Mouse (Mus musculus): ENCODE measurements around the gene Rhebl1. TPM values are rescaled to one million over a fixed set of nuclear protein-coding genes. Genes with fewer than 3 reads are reported as not detected.
"Not testable (repeated sequence)": the region's sequence is repeated elsewhere in the genome, so short reads cannot be mapped to it uniquely, and the experiment has no call there.

The Rhebl1 gene
- polyA plus RNA-seq, 1 experiment from 2014 or later = 9.5 TPM

DNA sequence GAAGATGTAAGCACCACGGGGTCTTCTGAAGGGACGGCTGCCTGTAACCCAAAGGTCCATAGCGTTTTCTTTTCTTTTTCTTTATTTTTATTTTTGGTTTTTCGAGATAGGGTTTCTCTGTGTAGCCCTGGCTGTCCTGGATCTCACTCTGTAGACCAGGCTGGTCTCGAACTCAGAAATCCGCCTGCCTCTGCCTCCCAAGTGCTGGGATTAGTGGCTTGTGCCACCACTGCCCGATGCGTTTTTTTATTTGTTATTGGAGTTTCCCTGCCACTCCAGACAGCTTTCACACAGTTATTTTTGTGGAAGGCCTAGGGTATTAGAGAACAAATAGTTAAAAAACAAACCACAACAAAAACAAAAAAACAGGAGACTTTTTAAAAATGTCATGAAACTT, 24.2 kb upstream of the Rhebl1 start:
- not testable (repeated sequence) for H3K36me3 ChIP-seq (ENCODE audit: control insufficient read depth, insufficient read depth, low read length); H3K27me3 ChIP-seq (replicated peaks; ENCODE audit: control insufficient read depth, insufficient read depth, low read length); DNase-seq (ENCODE audit: low spot score); ATAC-seq (replicated peaks; ENCODE audit: low FRiP score, low TSS enrichment, low read depth); H3K9me3 ChIP-seq (ENCODE audit: control insufficient read depth, low read length)
- Histone ChIP-seq H3K27ac (ENCODE audit: low read depth) (peak overlapping the region; percentile 95; the same call in 1 of the 2 replicates), H3K9ac (ENCODE audit: low read length) (peak overlapping the region; percentile 78), H3K4me2 (ENCODE audit: low read length) (peak overlapping the region; percentile 86), H3K4me1 (replicated peaks; ENCODE audit: control insufficient read depth, insufficient read depth, low read length) (peaks cover 14% of the 10 kb centered on the region), H3K4me3 (ENCODE audit: low read depth, low read length) (peak overlapping the region; percentile 87)
- 27% methylated on average over 8 of the region's 8 CpGs for WGBS

DNA sequence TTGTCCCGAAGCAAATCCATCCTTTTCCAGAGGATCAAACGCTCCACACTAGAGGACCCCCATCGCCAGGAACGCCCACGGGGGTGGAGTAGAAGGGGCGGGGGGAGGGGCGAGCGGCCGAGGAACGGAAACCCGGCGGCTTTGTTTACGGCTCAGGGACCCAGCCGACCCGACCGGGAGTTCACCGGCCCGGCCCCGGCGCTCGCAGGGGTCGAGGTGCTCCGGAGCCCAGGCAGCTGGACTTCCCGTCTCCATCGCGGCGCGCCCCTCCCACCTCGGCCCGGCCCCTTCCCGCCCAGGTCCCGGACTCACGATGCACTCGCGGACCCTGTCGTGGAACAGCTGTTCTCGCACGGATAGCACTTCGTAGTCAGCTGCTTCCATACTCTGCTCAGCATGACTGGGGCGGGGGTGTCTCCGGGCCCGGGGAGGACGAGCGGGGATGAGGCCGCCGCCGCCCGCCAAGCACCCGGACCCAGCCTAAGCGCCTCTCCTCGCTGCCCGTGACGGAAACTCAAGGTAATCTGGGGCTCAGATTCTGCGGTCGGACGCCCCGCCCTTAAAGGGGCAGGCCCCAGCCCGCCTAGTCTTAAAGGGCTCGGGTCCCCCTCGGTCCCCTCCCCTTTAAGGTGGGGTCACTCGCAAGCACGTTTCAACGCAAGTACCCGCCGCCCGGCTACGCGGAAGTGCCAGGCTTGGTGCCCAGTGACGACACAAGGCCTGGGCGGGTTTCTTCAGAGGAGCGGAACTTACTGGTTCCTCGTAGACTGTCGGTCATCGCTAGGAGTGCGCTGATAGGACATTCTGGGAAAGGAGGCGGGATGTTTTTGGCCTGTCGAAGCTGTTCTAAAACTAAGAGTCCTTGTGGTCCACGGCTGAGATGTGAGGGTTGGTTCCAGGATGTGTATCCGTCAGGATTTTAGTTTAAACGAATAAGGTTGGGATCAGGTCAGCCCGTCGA, 23.5 kb upstream of the Rhebl1 start, which contains the start of gene Lmbr1l:
Gene Lmbr1l (minus strand): TSS at position 694 of the 961 bp plus-strand sequence.
- no peaks in the 10 kb centered on the region for H3K27me3 ChIP-seq (replicated peaks; ENCODE audit: control insufficient read depth, insufficient read depth, low read length)
- H3K9me3 ChIP-seq (ENCODE audit: control insufficient read depth, low read length) = no peaks in the 10 kb centered on the region
- peak; percentile 98 for ATAC-seq (replicated peaks; ENCODE audit: low FRiP score, low TSS enrichment, low read depth)
- peaks cover 14% of the 10 kb centered on the region for H3K4me1 ChIP-seq (replicated peaks; ENCODE audit: control insufficient read depth, insufficient read depth, low read length)
- peak within 1 kb of the TSS; percentile 95 for H3K27ac ChIP-seq (ENCODE audit: low read depth)
- DNase-seq (ENCODE audit: low spot score) = peak; percentile 98
- H3K9ac ChIP-seq (ENCODE audit: low read length) = peak within 1 kb of the TSS; percentile 78
- under 1% methylated on average over 76 of the region's 82 CpGs for WGBS
- peak within 1 kb of the TSS; percentile 87 for H3K4me3 ChIP-seq (ENCODE audit: low read depth, low read length)
- peak within 1 kb of the TSS; percentile 86 for H3K4me2 ChIP-seq (ENCODE audit: low read length)
- peaks cover 9% of the 10 kb centered on the region for H3K36me3 ChIP-seq (ENCODE audit: control insufficient read depth, insufficient read depth, low read length)

DNA sequence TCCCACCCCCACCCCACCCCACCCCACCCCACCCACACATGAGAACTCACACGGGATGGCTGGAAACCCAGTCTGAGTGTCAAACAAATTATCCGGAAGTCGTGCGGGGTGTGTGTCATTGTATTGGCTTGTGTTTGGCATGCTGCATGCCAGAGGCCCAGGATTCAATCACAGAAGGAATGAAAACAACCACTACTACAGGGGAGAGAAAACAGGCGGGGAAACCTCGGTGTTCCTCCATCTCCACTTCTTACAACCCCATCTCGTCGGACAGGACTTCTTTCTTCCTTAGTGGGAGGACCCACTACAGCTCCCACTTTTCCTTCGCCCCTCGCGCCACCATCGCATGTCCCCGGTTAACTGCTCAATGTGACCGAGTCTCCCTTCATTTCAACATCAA, 22.8 kb upstream of the Rhebl1 start:
- Histone ChIP-seq H3K4me2 (ENCODE audit: low read length) (peak overlapping the region; percentile 86), H3K36me3 (ENCODE audit: control insufficient read depth, insufficient read depth, low read length) (peaks cover 16% of the 10 kb centered on the region), H3K27me3 (replicated peaks; ENCODE audit: control insufficient read depth, insufficient read depth, low read length) (no peaks in the 10 kb centered on the region), H3K4me1 (replicated peaks; ENCODE audit: control insufficient read depth, insufficient read depth, low read length) (peaks cover 14% of the 10 kb centered on the region), H3K4me3 (ENCODE audit: low read depth, low read length) (peak overlapping the region; percentile 87), H3K27ac (ENCODE audit: low read depth) (peak overlapping the region; percentile 95), H3K9ac (ENCODE audit: low read length) (peak overlapping the region; percentile 78), H3K9me3 (ENCODE audit: control insufficient read depth, low read length) (no peaks in the 10 kb centered on the region)
- ATAC-seq (replicated peaks; ENCODE audit: low FRiP score, low TSS enrichment, low read depth) = no peak
- WGBS = 0% methylated on average over 14 of the region's 14 CpGs
- DNase-seq (ENCODE audit: low spot score) = no peak

- no peaks in the 10 kb centered on the region for H3K27me3 ChIP-seq (replicated peaks; ENCODE audit: control insufficient read depth, insufficient read depth, low read length)
- 87% methylated on average over 4 of the region's 4 CpGs for WGBS
- no peak overlapping the region for H3K4me2 ChIP-seq (ENCODE audit: low read length)
- H3K36me3 ChIP-seq (ENCODE audit: control insufficient read depth, insufficient read depth, low read length) = peaks cover 27% of the 10 kb centered on the region
- H3K4me3 ChIP-seq (ENCODE audit: low read depth, low read length) = no peak overlapping the region
- no peak for ATAC-seq (replicated peaks; ENCODE audit: low FRiP score, low TSS enrichment, low read depth)
- peaks cover 14% of the 10 kb centered on the region for H3K4me1 ChIP-seq (replicated peaks; ENCODE audit: control insufficient read depth, insufficient read depth, low read length)
- H3K9ac ChIP-seq (ENCODE audit: low read length) = no peak overlapping the region; the same call in 1 of the 2 replicates
- no peak for DNase-seq (ENCODE audit: low spot score)
- no peak overlapping the region for H3K27ac ChIP-seq (ENCODE audit: low read depth)
- H3K9me3 ChIP-seq (ENCODE audit: control insufficient read depth, low read length) = no peaks in the 10 kb centered on the region
Observed at GRCm38 (mm10) chr15:98916016-98916415, 21.7 kb upstream of the Rhebl1 start.

DNA sequence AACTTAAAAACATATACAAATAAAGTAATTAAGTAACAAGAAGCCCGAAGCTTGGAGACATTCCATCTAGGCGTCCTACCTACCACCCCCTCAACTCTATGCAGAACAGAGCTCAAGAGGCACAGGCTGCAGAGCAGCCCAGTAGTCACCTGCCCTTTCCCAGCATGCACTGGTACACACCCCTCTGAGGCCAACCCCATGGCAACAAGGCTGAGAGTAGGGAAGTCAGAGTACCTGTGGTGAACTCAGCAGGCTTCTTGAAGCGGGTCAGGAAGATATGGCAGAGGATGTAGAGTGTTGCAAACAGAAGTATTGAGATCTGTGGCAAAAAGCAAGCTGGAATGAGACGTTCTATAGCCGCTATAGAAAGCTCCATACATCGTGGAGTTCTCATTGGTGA, 20.6 kb upstream of the Rhebl1 start:
- Histone ChIP-seq H3K9ac (ENCODE audit: low read length) (no peak overlapping the region), H3K4me3 (ENCODE audit: low read depth, low read length) (no peak overlapping the region), H3K27me3 (replicated peaks; ENCODE audit: control insufficient read depth, insufficient read depth, low read length) (no peaks in the 10 kb centered on the region), H3K9me3 (ENCODE audit: control insufficient read depth, low read length) (no peaks in the 10 kb centered on the region), H3K36me3 (ENCODE audit: control insufficient read depth, insufficient read depth, low read length) (peaks cover 38% of the 10 kb centered on the region), H3K4me1 (replicated peaks; ENCODE audit: control insufficient read depth, insufficient read depth, low read length) (peaks cover 14% of the 10 kb centered on the region), H3K4me2 (ENCODE audit: low read length) (no peak overlapping the region), H3K27ac (ENCODE audit: low read depth) (no peak overlapping the region)
- no peak for ATAC-seq (replicated peaks; ENCODE audit: low FRiP score, low TSS enrichment, low read depth)
- no peak for DNase-seq (ENCODE audit: low spot score)
- 94% methylated on average over 6 of the region's 6 CpGs for WGBS

DNA sequence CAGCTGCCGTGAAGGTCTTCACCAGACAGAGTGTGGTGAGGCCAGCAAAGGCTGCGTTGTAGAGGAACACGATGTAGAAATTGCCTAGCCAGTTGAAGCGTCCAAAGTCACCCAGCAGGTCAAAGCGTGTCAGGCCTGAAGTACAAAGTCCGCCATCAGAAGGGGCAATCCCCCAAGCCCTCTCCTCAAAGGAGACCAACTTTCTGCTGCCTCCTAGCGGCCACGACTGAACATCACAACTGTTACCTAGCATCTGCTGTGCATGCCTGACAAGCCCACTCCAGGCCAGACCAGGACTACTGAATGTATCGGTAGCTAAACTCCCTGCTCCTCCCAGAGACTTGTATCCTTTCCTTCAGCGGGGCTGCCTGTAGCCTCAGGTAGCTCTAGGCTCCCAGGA, 10.4 kb upstream of the Rhebl1 start:
- no peak for ATAC-seq (replicated peaks; ENCODE audit: low FRiP score, low TSS enrichment, low read depth)
- Histone ChIP-seq H3K9ac (ENCODE audit: low read length) (no peak overlapping the region), H3K27ac (ENCODE audit: low read depth) (no peak overlapping the region), H3K36me3 (ENCODE audit: control insufficient read depth, insufficient read depth, low read length) (peaks cover 48% of the 10 kb centered on the region), H3K9me3 (ENCODE audit: control insufficient read depth, low read length) (no peaks in the 10 kb centered on the region), H3K4me1 (replicated peaks; ENCODE audit: control insufficient read depth, insufficient read depth, low read length) (no peaks in the 10 kb centered on the region), H3K27me3 (replicated peaks; ENCODE audit: control insufficient read depth, insufficient read depth, low read length) (peaks cover 11% of the 10 kb centered on the region), H3K4me3 (ENCODE audit: low read depth, low read length) (no peak overlapping the region), H3K4me2 (ENCODE audit: low read length) (no peak overlapping the region)
- DNase-seq (ENCODE audit: low spot score) = peak; percentile 70
- 28% methylated on average over 10 of the region's 10 CpGs for WGBS

- DNase-seq (ENCODE audit: low spot score) = no peak
- H3K36me3 ChIP-seq (ENCODE audit: control insufficient read depth, insufficient read depth, low read length) = peaks cover 28% of the 10 kb centered on the region
- no peaks in the 10 kb centered on the region for H3K9me3 ChIP-seq (ENCODE audit: control insufficient read depth, low read length)
- H3K27ac ChIP-seq (ENCODE audit: low read depth) = no peak overlapping the region
- H3K4me1 ChIP-seq (replicated peaks; ENCODE audit: control insufficient read depth, insufficient read depth, low read length) = 0 out of 2 replicates have a peak, but pooled peaks cover 7% of the 10 kb centered on the region
- H3K9ac ChIP-seq (ENCODE audit: low read length) = no peak overlapping the region
- whole genome bisulfite sequencing = 93% methylated on average over 2 of the region's 2 CpGs
- H3K4me3 ChIP-seq (ENCODE audit: low read depth, low read length) = no peak overlapping the region
- H3K27me3 ChIP-seq (replicated peaks; ENCODE audit: control insufficient read depth, insufficient read depth, low read length) = peaks cover 31% of the 10 kb centered on the region
- H3K4me2 ChIP-seq (ENCODE audit: low read length) = no peak overlapping the region
- no peak for ATAC-seq (replicated peaks; ENCODE audit: low FRiP score, low TSS enrichment, low read depth)
Observed at GRCm38 (mm10) chr15:98902600-98902999, 8.3 kb upstream of the Rhebl1 start.

DNA sequence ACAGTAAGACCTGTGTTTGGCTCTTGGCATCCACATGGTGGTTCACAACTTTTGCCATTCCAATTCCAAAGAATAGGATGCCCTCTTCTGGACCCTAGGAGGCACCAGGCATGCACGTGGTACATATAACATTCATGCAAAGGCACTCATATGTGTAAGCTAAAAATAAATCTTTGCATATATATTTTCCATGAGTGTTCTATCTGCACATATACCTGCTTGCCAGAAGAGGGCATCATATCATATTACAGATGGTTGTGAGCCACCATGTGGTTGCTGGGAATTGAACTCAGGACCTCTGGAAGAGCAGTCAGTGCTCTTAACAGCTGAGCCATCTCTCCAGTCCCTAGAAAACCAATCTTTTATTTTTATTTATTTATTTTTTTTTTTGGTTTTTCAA, 7.2 kb upstream of the Rhebl1 start:
- Histone ChIP-seq H3K4me2 (ENCODE audit: low read length) (no peak overlapping the region), H3K4me3 (ENCODE audit: low read depth, low read length) (no peak overlapping the region), H3K9ac (ENCODE audit: low read length) (no peak overlapping the region), H3K36me3 (ENCODE audit: control insufficient read depth, insufficient read depth, low read length) (peaks cover 19% of the 10 kb centered on the region; the same call in 1 of the 2 replicates), H3K27me3 (replicated peaks; ENCODE audit: control insufficient read depth, insufficient read depth, low read length) (peaks cover 42% of the 10 kb centered on the region), H3K27ac (ENCODE audit: low read depth) (no peak overlapping the region), H3K4me1 (replicated peaks; ENCODE audit: control insufficient read depth, insufficient read depth, low read length) (0 out of 2 replicates have a peak, but pooled peaks cover 7% of the 10 kb centered on the region), H3K9me3 (ENCODE audit: control insufficient read depth, low read length) (no peaks in the 10 kb centered on the region)
- WGBS = 42% methylated on average over 1 of the region's 1 CpGs
- DNase-seq (ENCODE audit: low spot score) (no peak), ATAC-seq (replicated peaks; ENCODE audit: low FRiP score, low TSS enrichment, low read depth) (no peak)

Data from intestine, embryonic 14.5 days (tissue).